Mouse (Mus musculus): ENCODE measurements around the gene Ubr4.

DNA sequence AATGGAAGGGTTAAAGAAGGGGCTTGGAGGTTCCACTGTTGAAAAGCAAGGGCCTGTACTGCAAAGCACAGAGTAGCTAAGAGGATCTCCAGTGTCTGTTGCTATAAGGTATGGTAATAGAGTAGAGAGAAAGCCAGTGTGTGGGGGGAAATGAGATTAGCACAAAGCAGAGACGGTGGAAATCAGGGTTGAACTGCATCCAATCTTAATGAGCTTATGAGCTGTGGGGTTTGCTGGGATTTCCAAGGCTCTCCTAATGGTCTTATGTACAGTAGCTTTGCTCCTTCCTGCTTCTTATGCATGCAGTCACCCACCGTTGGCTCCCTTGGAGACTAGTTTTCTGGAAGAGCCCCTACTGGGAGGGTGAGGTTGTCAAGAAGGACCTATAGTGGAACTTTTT, 93.8 kb downstream of the Ubr4 start:
- TF ChIP-seq MAX (IDR thresholded peaks at IDR 0.05; ENCODE audit: low read depth): no peak
- TF ChIP-seq POLR2A (IDR thresholded peaks at IDR 0.05; ENCODE audit: insufficient read length, low read depth): no peak
- TF ChIP-seq MYOD1 (IDR thresholded peaks at IDR 0.05; ENCODE audit: control insufficient read depth in 1 of 3, insufficient read length in 2 of 3, low read depth in 2 of 3): no peak
- no peak for TF ChIP-seq MYOG (IDR thresholded peaks at IDR 0.05; ENCODE audit: control insufficient read depth in 1 of 3, insufficient read depth in 1 of 3, insufficient read length in 2 of 3, low read depth in 2 of 3)
- no peak for TF ChIP-seq REST (IDR thresholded peaks at IDR 0.05; ENCODE audit: insufficient read depth, insufficient read length)
